Mouse (Mus musculus) forebrain, embryonic 11.5 days (tissue): ENCODE data around the gene Frmd4a. TPM values are rescaled to one million over a fixed set of nuclear protein-coding genes. Genes with fewer than 3 reads are reported as not detected.
"Not testable (repeated sequence)": the region's sequence is repeated elsewhere in the genome, so short reads cannot be mapped to it uniquely, and the experiment has no call there.

Experiments
- ATAC-seq: fragments of 200-750 bp; cut with Nextera tagmentation; replicated peaks from 2 replicates; pipeline ENCODE4 v1.8.0; 2017; ENCODE audit warnings: moderate TSS enrichment; ENCODE audit not compliant: low FRiP score
- DNase-seq: peaks from one replicate; pipeline ENCODE4 v3.0.0-alpha.2; 2017; ENCODE audit warnings: low spot score
- H3K27ac ChIP-seq: fragments of 300-500 bp; sonication (generic); 2 replicates; pipeline ENCODE4 v1.5.1; 2014; ENCODE audit warnings: low read depth, low read length
- H3K27me3 ChIP-seq: fragments of 300-500 bp; sonication (generic); 2 replicates; pipeline ENCODE4 v1.6.1; 2014; ENCODE audit warnings: mild to moderate bottlenecking, low read length, mixed read lengths; ENCODE audit not compliant: control insufficient read depth, insufficient read depth
- H3K36me3 ChIP-seq: fragments of 300-500 bp; sonication (generic); 2 replicates; pipeline ENCODE4 v1.6.1; 2014; ENCODE audit warnings: mild to moderate bottlenecking, low read length, moderate library complexity, mixed read lengths; ENCODE audit not compliant: control insufficient read depth, insufficient read depth
- H3K4me1 ChIP-seq: fragments of 300-500 bp; sonication (generic); replicated peaks from 2 replicates; pipeline ENCODE4 v1.6.1; 2014; ENCODE audit warnings: low read length, mixed read lengths; ENCODE audit not compliant: control insufficient read depth, insufficient read depth
- H3K4me2 ChIP-seq: fragments of 300-500 bp; sonication (generic); 2 replicates; pipeline ENCODE4 v1.6.1; 2014; ENCODE audit warnings: low read depth, mild to moderate bottlenecking, low read length, moderate library complexity, mixed read lengths; ENCODE audit not compliant: severe bottlenecking
- H3K4me3 ChIP-seq: fragments of 300-500 bp; sonication (generic); 2 replicates; pipeline ENCODE4 v1.5.1; 2014; ENCODE audit warnings: low read depth, low read length
- H3K9ac ChIP-seq: fragments of 300-500 bp; sonication (generic); 2 replicates; pipeline ENCODE4 v1.6.1; 2014; ENCODE audit warnings: low read length
- H3K9me3 ChIP-seq: fragments of 300-500 bp; sonication (generic); 2 replicates; pipeline ENCODE4 v1.6.1; 2016; ENCODE audit warnings: low read length, mixed read lengths; ENCODE audit not compliant: control insufficient read depth
- WGBS: fragments of 180-500 bp; shearing (Covaris S2); extraction: QIAGEN DNeasy Blood & Tissue Kit; methylation state at CpG from one replicate; pipeline ENCODE4 v1.1.7; 2014; 5-methylcytosine and 5-hydroxymethylcytosine counted together
- polyA plus RNA-seq: library from polyadenylated mRNA; unstranded; fragments of >200 nt; fragmentation: Nextera tagmentation; extraction: Ambion mirVana; gene quantifications from 2 replicates; pipeline ENCODE4 v1.2.1, GENCODE M21; 2014

Frmd4a gene
- polyA plus RNA-seq, 1 experiment from 2014 or later, result 50.3 TPM

- Histone ChIP-seq H3K4me2 (no peak overlapping the region), H3K36me3 (no peaks in the 10 kb centered on the region; the same call in 1 of the 2 replicates), H3K4me1 (0 out of 2 replicates have a peak, but pooled peaks cover 2% of the 10 kb centered on the region), H3K27ac (no peak overlapping the region), H3K4me3 (no peak overlapping the region), H3K9me3 (no peaks in the 10 kb centered on the region), H3K9ac (no peak overlapping the region), H3K27me3 (no peaks in the 10 kb centered on the region)
- 89% methylated on average over 2 of the region's 2 CpGs for WGBS
- ATAC-seq, result no peak
- DNase-seq, result no peak
Observed at GRCm38 (mm10) chr2:4615014-4615546, 597.6 kb downstream of the Frmd4a start.

GRCm38 (mm10) chr2:4616995-4617394, 599.5 kb downstream of the Frmd4a start:
- ATAC-seq, result no peak
- no peak overlapping the region for H3K27ac ChIP-seq
- WGBS, result 88% methylated on average over 4 of the region's 4 CpGs

GRCm38 (mm10) chr2:4619126-4619525, 601.6 kb downstream of the Frmd4a start:
- not testable (repeated sequence) for H3K27me3 ChIP-seq, H3K9ac ChIP-seq, H3K9me3 ChIP-seq, ATAC-seq, H3K27ac ChIP-seq, H3K4me3 ChIP-seq, H3K36me3 ChIP-seq, H3K4me1 ChIP-seq, DNase-seq, H3K4me2 ChIP-seq

More at GRCm38 (mm10) chr2:4616995-4617394, 599.5 kb downstream of the Frmd4a start:
- no peaks in the 10 kb centered on the region for H3K9me3 ChIP-seq
- 0 out of 2 replicates have a peak, but pooled peaks cover 3% of the 10 kb centered on the region for H3K4me1 ChIP-seq
- H3K4me3 ChIP-seq, result no peak overlapping the region
- no peak overlapping the region for H3K4me2 ChIP-seq
- no peaks in the 10 kb centered on the region for H3K27me3 ChIP-seq
- no peaks in the 10 kb centered on the region; the same call in 1 of the 2 replicates for H3K36me3 ChIP-seq
- H3K9ac ChIP-seq, result no peak overlapping the region
- DNase-seq, result no peak

DNA sequence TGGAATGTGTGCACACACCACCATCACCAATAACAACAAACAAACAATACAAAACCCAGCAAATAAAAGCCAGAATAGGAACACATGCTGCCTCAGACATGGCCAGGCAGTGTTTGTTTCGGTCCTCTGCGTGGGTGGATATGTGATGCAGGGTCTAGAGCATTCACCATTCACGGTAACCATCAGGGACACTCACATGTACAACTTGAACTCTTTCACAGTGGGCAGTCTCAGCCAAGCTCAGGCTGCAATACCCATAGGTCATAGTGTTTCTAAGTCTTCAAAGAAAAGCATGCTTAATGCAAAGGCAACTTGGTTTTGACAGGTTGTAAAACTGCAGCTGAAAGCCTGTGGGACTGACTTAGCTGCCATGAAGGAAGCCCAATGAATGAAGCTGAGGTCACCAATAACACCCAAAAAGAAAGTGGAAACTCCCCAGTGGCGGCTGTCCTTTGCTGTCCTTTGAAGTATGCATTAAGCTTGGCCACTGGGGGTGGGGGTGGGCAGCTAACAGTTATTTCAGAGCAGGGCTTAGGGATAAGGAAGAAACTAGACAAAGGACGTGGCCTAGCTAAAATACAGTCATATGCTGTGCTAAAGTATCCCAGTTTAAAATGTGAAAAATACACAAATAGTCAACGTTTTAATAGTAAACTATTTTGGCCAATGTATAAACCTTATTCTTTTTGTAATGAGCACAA, 602.5 kb downstream of the Frmd4a start:
- ATAC-seq, result no peak

DNA sequence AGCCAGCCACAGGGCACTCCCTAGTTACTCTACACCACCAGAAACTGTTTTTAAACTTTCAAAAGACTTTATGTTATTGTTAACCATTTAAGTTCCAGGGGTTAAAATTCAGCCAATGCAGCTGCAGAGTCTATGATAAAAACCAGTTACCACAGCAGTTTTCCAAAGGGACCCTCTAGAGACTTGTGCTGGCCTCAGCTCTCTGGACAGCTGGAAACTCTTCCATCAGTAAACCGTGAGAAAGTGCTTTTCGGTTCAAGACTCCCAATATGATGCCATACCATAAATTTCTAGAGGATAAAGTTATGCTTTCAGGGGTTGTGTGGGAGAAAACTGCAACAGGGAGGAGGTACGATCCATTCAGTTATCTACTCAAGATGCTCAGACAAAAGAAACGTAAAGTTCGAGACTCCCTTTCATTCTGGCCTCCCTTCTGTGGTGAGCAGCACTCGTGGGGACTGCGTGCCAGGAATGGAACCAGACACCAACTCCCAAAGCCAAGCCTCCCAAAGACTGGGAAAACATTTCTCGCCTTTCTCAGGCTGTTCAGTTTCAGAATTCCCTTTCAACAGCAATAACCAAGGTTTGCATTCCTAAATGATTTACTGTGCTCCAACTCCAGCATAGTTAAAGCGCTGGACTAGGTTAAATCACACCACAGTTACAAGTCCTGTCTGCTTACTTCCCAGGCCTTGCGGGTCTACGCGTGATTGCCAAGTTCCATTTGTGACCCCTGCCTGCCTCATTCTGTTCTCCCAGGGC, 603.3 kb downstream of the Frmd4a start:
- ATAC-seq (no peak), DNase-seq (no peak)
- H3K4me2 ChIP-seq, result no peak overlapping the region
- no peak overlapping the region for H3K27ac ChIP-seq
- no peaks in the 10 kb centered on the region for H3K9me3 ChIP-seq
- WGBS, result 82% methylated on average over 12 of the region's 12 CpGs
- no peak overlapping the region for H3K4me3 ChIP-seq
- 0 out of 2 replicates have a peak, but pooled peaks cover 3% of the 10 kb centered on the region for H3K4me1 ChIP-seq
- no peaks in the 10 kb centered on the region for H3K36me3 ChIP-seq
- H3K9ac ChIP-seq, result no peak overlapping the region
- H3K27me3 ChIP-seq, result no peaks in the 10 kb centered on the region

More for the DNA sequence above, 602.5 kb downstream of the Frmd4a start:
- H3K27ac ChIP-seq, result no peak overlapping the region
- H3K9ac ChIP-seq, result no peak overlapping the region
- no peak overlapping the region for H3K4me2 ChIP-seq
- H3K9me3 ChIP-seq, result no peaks in the 10 kb centered on the region
- H3K36me3 ChIP-seq, result no peaks in the 10 kb centered on the region
- H3K4me3 ChIP-seq, result no peak overlapping the region
- H3K27me3 ChIP-seq, result no peaks in the 10 kb centered on the region
- H3K4me1 ChIP-seq, result 0 out of 2 replicates have a peak, but pooled peaks cover 3% of the 10 kb centered on the region
- 59% methylated on average over 6 of the region's 6 CpGs for WGBS
- no peak for DNase-seq

- no peak overlapping the region for H3K27ac ChIP-seq
- DNase-seq (no peak), ATAC-seq (no peak)
- H3K4me2 ChIP-seq, result no peak overlapping the region
- H3K36me3 ChIP-seq, result no peaks in the 10 kb centered on the region
- H3K27me3 ChIP-seq, result no peaks in the 10 kb centered on the region
- H3K9me3 ChIP-seq, result no peaks in the 10 kb centered on the region
- 87% methylated on average over 3 of the region's 3 CpGs for WGBS
- no peak overlapping the region for H3K9ac ChIP-seq
- H3K4me3 ChIP-seq, result no peak overlapping the region
- H3K4me1 ChIP-seq, result 0 out of 2 replicates have a peak, but pooled peaks cover 3% of the 10 kb centered on the region
Observed at GRCm38 (mm10) chr2:4621471-4621985, 604.0 kb downstream of the Frmd4a start.

- ATAC-seq (no peak), DNase-seq (no peak)
- Histone ChIP-seq H3K4me3 (no peak overlapping the region), H3K36me3 (no peaks in the 10 kb centered on the region), H3K4me1 (no peaks in the 10 kb centered on the region), H3K9me3 (no peaks in the 10 kb centered on the region), H3K9ac (no peak overlapping the region), H3K27ac (no peak overlapping the region), H3K27me3 (no peaks in the 10 kb centered on the region), H3K4me2 (no peak overlapping the region)
- WGBS, result 97% methylated on average over 3 of the region's 3 CpGs
Observed at GRCm38 (mm10) chr2:4626911-4627310, 609.4 kb downstream of the Frmd4a start.

DNA sequence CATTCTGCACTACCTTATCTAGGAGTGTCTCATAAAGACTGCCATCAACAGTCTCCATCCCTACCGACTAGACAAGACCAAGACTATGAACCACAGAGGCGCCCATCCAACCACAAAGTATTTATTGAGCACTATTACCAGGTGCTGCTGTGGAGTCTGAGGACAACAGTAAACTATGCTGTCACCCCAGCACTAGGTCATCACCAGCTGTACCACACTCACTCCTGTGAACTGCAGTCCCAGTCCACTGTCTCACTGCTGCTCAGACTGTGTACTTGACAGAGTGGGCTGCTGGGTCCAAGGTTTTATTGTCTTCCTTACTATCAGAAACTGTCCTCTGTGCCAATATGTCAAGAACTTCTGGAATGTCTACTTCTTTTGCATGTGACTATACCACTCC, 611.4 kb downstream of the Frmd4a start:
- DNase-seq (no peak), ATAC-seq (no peak)
- Histone ChIP-seq H3K4me1 (no peaks in the 10 kb centered on the region), H3K27ac (no peak overlapping the region), H3K27me3 (no peaks in the 10 kb centered on the region), H3K9me3 (no peaks in the 10 kb centered on the region), H3K9ac (no peak overlapping the region), H3K4me3 (no peak overlapping the region), H3K4me2 (no peak overlapping the region), H3K36me3 (peaks cover 2% of the 10 kb centered on the region; the same call in 1 of the 2 replicates)
- 96% methylated on average over 2 of the region's 2 CpGs for WGBS
